Mouse (Mus musculus): ENCODE measurements around the gene Rtkn2.

DNA sequence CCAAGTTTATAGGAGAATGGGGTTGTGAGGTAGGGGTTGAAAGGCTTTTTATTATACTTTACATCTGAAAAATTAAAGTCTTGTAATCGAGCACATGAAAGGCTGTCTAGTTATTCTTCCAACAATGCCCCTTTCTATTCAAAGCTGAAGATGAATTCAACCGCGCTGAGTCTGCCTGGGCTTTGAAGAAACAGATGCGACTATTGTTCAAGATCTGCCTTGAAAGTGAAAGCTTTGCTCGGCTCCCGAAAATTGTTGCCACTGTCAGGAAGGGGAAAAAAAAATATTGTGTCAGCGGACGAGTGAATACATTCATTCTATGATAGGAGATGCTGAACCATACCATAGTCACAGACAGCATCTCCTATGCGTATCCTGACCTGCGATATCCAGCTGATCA lies 16.9 kb upstream of the Rtkn2 start:
- TF ChIP-seq CTCF (IDR thresholded peaks at IDR 0.05; ENCODE audit: low read depth, low read length) (no peak), POLR2AphosphoS5 (IDR thresholded peaks at IDR 0.05; ENCODE audit: insufficient replicate concordance, low read depth, low read length) (no peak), GATA2 (IDR thresholded peaks at IDR 0.05; ENCODE audit: borderline replicate concordance, low read depth, low read length) (no peak), GATA1 (IDR thresholded peaks at IDR 0.05; ENCODE audit: borderline replicate concordance, low read length) (no peak)

Measured in G1E (cell line).